Mouse (Mus musculus) layer of hippocampus, adult 18-20 months (tissue): ENCODE data around the gene Vps35. TPM values are rescaled to one million over a fixed set of nuclear protein-coding genes. Genes with fewer than 3 reads are reported as not detected.

Experiments
- DNase-seq, 2 experiments: peaks; one replicate each; pipeline ENCODE4 v3.0.0; 2022; ENCODE audit warnings: low spot score in 2 of 2
- total RNA-seq, 2 experiments: library from RNA; stranded (reverse); gene quantifications; 2 replicates each; pipeline ENCODE4 v1.2.3; 2021

The Vps35 gene
- total RNA-seq, 2 experiments from 2014 or later = 126 to 129 TPM

DNA sequence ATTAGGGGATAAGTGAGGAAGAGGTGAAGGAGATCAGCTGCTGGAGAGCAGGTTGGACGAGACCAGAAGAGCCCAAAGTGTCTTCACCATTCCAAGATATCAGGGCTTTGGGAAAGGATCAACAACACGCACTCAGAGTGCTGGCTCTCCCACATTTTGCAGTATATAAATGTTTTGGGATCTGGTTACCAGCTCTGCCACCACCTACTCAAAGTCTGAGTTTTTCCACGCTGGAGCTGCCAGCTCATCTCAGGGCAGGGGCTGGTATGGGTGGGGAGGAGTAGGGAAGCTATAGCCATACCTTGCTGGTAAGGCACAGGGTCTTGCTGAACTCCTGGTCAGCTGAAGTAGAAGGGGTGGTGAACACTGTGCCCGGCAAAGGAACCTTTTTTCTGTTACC, 79.4 kb downstream of the Vps35 start:
- DNase-seq = no peak

Other genes with a start within 250 kb of the Vps35 start
- 10 to 100 TPM; 19.3 to 19.8 TPM for gene Fbxw9, start 239.7 kb downstream of the Vps35 start, total RNA-seq
- gene Gm5741, start 231.8 kb downstream of the Vps35 start, total RNA-seq = not detected
- 10 to 100 TPM; 53.2 to 56.1 TPM for gene Dhps, start 228.0 kb downstream of the Vps35 start, total RNA-seq
- 10 to 100 TPM; 60.9 to 65.6 TPM for gene Wdr83os, start 219.1 kb downstream of the Vps35 start, total RNA-seq
- 10 to 100 TPM; 28.1 to 32.3 TPM for gene Wdr83, start 218.5 kb downstream of the Vps35 start, total RNA-seq
- gene Man2b1, start 216.5 kb downstream of the Vps35 start, total RNA-seq = 10 to 100 TPM; 33.8 to 34.5 TPM
- gene Zfp791, start 176.7 kb downstream of the Vps35 start, total RNA-seq = 1 to 10 TPM; 6.7 to 7.2 TPM
- gene Cks1brt, start 147.9 kb downstream of the Vps35 start, total RNA-seq = not detected
- not detected for gene Olfr371, start 73.8 kb downstream of the Vps35 start, total RNA-seq
- gene Orc6, start 170 bp downstream of the Vps35 start, total RNA-seq = 10 to 100 TPM; 29.1 to 29.6 TPM
- gene Mylk3, start 86.5 kb upstream of the Vps35 start, total RNA-seq = 1 to 10 TPM; 3.5 to 4.0 TPM
- 10 to 100 TPM; 13.6 to 16.9 TPM for gene 4921524J17Rik, start 133.0 kb upstream of the Vps35 start, total RNA-seq
- gene Gpt2, start 192.8 kb upstream of the Vps35 start, total RNA-seq = 10 to 100 TPM; 86.8 to 90.7 TPM